Mouse (Mus musculus) erythroblast, embryonic 14.5 days (primary cell): Measurements from ENCODE around the gene Faap24.

Source experiments
- GATA1 ChIP-seq: IDR thresholded peaks from 2 replicates; pipeline ENCODE4 v1.6.1; 2012; ENCODE audit warnings: low read length, inconsistent platforms, mixed read lengths
- TAL1 ChIP-seq: IDR thresholded peaks from 3 replicates; pipeline ENCODE4 v1.6.1; 2012; ENCODE audit warnings: low read length, inconsistent platforms, mixed read lengths

- no peak for TF ChIP-seq GATA1
- TF ChIP-seq TAL1: no peak
These were observed 13.8 kb downstream of the Faap24 start for GRCm38 (mm10) chr7:35382706-35383353.
